ENCODE assay signal across 10 mouse cellular contexts in the genomic region with DNA sequence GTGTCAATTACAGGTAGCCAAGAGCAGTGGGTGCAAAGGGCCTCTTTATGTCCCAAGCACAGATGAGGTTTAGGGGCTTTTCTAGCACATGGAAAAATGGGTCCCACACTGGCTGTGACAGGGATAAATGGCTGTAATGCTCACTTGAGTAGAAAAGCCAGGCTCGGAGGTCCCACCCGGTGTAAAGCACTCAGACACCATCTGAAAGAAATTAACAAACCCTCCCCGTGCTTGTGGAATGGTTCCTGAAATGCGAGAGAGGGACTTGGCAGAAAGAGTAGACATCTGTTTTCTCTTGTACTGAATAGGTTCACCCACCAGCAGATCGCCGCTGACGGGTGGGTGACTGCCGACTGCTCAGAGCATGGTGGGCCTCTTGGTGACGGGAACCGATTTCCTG.
A peak's percentile ranks its signal among the peaks of the same experiment; 100 is the strongest.
DNase-seq lines count a peak whose midpoint lies in the region; ATAC-seq and TF ChIP-seq lines count a peak whose summit lies in the region.
"Had no signal": no experiment of that assay in that cellular context is flagged by ENCODE, and none has a peak within 500 bp of the region (broad histone marks: within the 10 kb centered on the region; RNA-seq: fewer than 3 reads in every experiment).

No protein-coding gene starts in this region.

- 45% methylated on average over 10 of the region's 10 CpGs for WGBS in hindbrain, embryonic 13.5 days
- WGBS in hindbrain, embryonic 12.5 days = 48% methylated on average over 10 of the region's 10 CpGs
- 29% methylated on average over 10 of the region's 10 CpGs for WGBS in limb, embryonic 15.5 days

- no peak overlapping the region for H3K9ac ChIP-seq in hindbrain, embryonic 13.5 days
- no peak overlapping the region for H3K9ac ChIP-seq in hindbrain, embryonic 12.5 days
- no peak overlapping the region for H3K9ac ChIP-seq in limb, embryonic 15.5 days

- TF ChIP-seq POLR2A in embryonic fibroblast, embryonic 13.5 days (IDR thresholded peaks at IDR 0.05; ENCODE audit: low read depth, low read length) = no peak

- H3K9me3 ChIP-seq in hindbrain, embryonic 13.5 days = no peaks in the 10 kb centered on the region
- no peaks in the 10 kb centered on the region for H3K9me3 ChIP-seq in hindbrain, embryonic 12.5 days (replicated peaks)
- no peaks in the 10 kb centered on the region for H3K9me3 ChIP-seq in limb, embryonic 15.5 days

- DNase-seq in embryo, embryonic 11 days = peak; percentile 74
- DNase-seq in adrenal gland, postnatal 36 days = no peak
- DNase-seq: kidney, postnatal 25 days; lung, postnatal 4 days had no signal

- H3K4me2 ChIP-seq in hindbrain, embryonic 13.5 days = no peak overlapping the region
- no peak overlapping the region for H3K4me2 ChIP-seq in hindbrain, embryonic 12.5 days (replicated peaks)
- H3K4me2 ChIP-seq in limb, embryonic 15.5 days = no peak overlapping the region

- no peak for TF ChIP-seq CTCF in embryonic fibroblast, embryonic 13.5 days (IDR thresholded peaks at IDR 0.05; ENCODE audit: borderline replicate concordance, insufficient read depth, low read length)

- no peak overlapping the region for H3K4me3 ChIP-seq in hindbrain, embryonic 13.5 days
- no peak overlapping the region for H3K4me3 ChIP-seq in hindbrain, embryonic 12.5 days
- no peak overlapping the region for H3K4me3 ChIP-seq in embryonic fibroblast, embryonic 13.5 days (ENCODE audit: insufficient read depth, low read length)
- H3K4me3 ChIP-seq in limb, embryonic 15.5 days = no peak overlapping the region
- H3K4me3 ChIP-seq: myocyte had no signal

- 0 out of 2 replicates have a peak overlapping the region, but pooled peaks have one; percentile 44 for H3K27ac ChIP-seq in hindbrain, embryonic 13.5 days
- no peak overlapping the region for H3K27ac ChIP-seq in hindbrain, embryonic 12.5 days
- peak overlapping the region; percentile 47; the same call in 1 of the 2 replicates for H3K27ac ChIP-seq in embryonic fibroblast, embryonic 13.5 days (ENCODE audit: insufficient read depth, low read length)
- peak overlapping the region; percentile 71 for H3K27ac ChIP-seq in limb, embryonic 15.5 days

- H3K36me3 ChIP-seq in hindbrain, embryonic 13.5 days = peaks cover 7% of the 10 kb centered on the region
- 0 out of 2 replicates have a peak, but pooled peaks cover 3% of the 10 kb centered on the region for H3K36me3 ChIP-seq in hindbrain, embryonic 12.5 days
- peaks cover 13% of the 10 kb centered on the region; the same call in 1 of the 2 replicates for H3K36me3 ChIP-seq in limb, embryonic 15.5 days

- ATAC-seq in hindbrain, embryonic 13.5 days (ENCODE audit: low FRiP score) = peak; percentile 41; the same call in 1 of the 2 replicates
- ATAC-seq in hindbrain, embryonic 12.5 days (ENCODE audit: low FRiP score) = no peak
- peak; percentile 74 for ATAC-seq in limb, embryonic 15.5 days (ENCODE audit: insufficient number of reproducible peaks, low FRiP score, low TSS enrichment, low read depth)
- no peak for ATAC-seq in granulocyte monocyte progenitor cell, adult 5-6 weeks (replicated peaks; ENCODE audit: poor library complexity, severe bottlenecking)

- peaks cover 24% of the 10 kb centered on the region for H3K27me3 ChIP-seq in hindbrain, embryonic 13.5 days
- peaks cover 22% of the 10 kb centered on the region for H3K27me3 ChIP-seq in hindbrain, embryonic 12.5 days
- no peaks in the 10 kb centered on the region for H3K27me3 ChIP-seq in limb, embryonic 15.5 days

- H3K4me1 ChIP-seq in hindbrain, embryonic 13.5 days (replicated peaks) = peaks cover 34% of the 10 kb centered on the region
- H3K4me1 ChIP-seq in hindbrain, embryonic 12.5 days = peaks cover 22% of the 10 kb centered on the region
- peaks cover 9% of the 10 kb centered on the region for H3K4me1 ChIP-seq in embryonic fibroblast, embryonic 13.5 days (ENCODE audit: control insufficient read depth, insufficient read depth, low read length)
- H3K4me1 ChIP-seq in limb, embryonic 15.5 days = peaks cover 16% of the 10 kb centered on the region

Comparison
In these comparisons a context has a peak if more than half of its experiments do, and no peak if none do; other contexts are left out.
1. ATAC-seq: peak in hindbrain, embryonic 13.5 days (single experiment) and limb, embryonic 15.5 days (single experiment); none in hindbrain, embryonic 12.5 days (single experiment) and granulocyte monocyte progenitor cell, adult 5-6 weeks (single experiment).